Mouse (Mus musculus) ES-CJ7 (cell line): ENCODE measurements at regions not wholly inside any gene's neighbourhood (a gene's known extent, or its start where the extent isn't known, plus 50 kb on each side); places are given as distances from the start of the nearest gene placed in this dataset.

ENCODE experiments used
- DNase-seq: peaks from one replicate; pipeline ENCODE4 v3.0.0; 2011; ENCODE audit warnings: low read depth, low spot score

DNA sequence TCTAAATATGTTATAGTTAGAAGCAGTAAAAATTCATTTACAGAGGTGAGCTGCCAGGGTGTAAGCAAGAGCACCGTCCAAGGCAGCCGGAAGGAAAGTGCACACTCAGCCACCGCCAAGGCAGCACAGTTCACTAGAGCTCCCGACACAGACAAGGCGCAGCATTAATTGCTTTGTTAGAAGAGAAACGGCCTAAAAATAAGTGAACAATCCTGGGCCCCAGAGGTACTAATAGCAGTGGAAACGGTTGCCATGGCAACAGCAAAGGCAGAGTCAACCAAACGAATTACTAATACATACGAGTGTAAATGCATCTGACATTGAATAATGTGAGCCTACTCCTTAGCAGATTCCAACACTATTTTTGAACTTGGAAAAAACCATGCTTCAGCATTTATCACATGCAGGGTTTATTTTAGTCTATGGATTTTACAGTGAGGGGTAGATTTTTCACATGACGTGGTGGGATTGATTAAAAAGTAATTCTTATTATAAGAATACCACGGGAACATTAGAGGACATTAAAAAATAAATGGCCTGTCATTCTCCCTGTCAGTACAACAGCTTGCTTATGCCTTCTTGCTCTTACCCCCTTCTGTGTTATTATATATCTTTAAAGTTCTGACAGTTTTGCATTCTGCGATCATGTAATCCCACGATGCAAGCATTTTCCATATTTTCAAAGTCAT, 62.5 kb downstream of the Cavin4 start:
- no peak for DNase-seq

DNA sequence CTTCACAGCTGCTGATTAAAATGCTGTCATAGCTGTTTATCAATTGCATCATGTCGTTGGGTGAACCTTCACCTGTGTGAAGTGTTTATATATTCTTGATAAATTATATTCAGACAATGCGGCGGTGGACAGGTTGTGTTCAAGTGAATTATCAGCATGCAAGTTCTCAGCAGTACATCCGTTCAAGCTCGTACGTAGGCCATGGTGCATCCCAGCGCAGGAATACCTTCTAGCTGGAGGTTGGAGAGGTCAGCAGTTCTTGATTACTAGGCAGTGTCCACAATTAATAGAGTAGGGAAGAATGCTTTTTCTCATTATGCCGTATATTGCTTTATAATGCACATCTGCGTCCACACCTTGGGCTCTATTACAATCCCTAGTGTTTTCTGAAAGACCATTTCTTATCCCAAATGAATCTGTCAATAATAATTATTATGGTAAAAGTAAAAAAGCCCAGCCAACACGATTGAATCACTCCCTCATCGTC, 63.1 kb downstream of the Cavin4 start:
- no peak for DNase-seq

DNA sequence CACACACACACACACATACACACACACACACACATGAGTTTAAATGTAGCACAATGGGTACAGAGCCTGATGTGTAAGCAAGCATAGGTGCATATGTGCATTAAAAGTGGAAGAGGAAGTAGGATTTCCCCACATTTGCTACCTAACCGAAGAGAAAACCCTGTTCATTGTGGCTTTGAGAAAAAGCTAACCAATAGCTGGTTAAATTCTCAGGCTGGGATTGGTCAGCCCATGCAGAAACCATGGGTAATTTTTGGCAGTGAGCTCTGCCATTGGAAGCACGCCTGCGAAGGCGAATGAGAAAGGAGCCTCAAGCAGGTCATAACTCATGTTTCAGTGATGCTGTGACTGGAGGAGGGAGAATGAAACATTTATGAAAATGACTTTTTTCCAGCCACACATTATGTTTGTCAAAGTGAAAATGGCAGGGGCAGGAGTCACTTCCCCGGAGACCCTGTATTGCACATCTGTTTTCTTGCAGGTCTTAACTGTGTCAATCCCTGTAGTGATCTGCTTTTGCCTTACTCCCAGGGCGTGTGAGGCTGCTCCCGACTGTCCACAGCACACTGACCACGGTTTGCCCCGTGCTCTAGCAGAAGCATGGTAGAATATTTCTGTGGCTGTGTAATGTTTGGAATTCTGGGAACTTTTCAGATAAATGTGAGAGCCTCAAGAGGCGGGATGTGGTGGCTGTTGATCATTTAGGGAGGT, 71.7 kb downstream of the Cavin4 start:
- DNase-seq = no peak

DNA sequence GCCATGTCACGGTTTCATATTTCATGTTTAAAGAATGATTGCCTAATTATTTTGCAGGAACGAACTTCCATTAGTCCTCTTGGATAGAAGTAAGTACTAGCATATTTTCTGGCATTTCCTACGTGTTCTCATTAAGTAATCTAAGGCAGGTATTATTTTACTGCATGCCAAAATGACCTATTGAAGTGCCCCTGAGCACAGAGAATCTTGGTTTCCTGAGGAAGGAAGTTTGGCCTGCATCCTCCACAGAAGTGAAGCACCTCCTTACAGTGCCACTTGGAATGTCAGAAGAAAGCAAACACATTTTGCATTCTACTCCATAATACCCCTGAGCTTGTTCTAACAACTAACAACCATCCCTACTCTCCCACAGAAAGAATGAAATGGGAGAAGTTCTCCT, 82.9 kb downstream of the Cavin4 start:
- no peak for DNase-seq

DNA sequence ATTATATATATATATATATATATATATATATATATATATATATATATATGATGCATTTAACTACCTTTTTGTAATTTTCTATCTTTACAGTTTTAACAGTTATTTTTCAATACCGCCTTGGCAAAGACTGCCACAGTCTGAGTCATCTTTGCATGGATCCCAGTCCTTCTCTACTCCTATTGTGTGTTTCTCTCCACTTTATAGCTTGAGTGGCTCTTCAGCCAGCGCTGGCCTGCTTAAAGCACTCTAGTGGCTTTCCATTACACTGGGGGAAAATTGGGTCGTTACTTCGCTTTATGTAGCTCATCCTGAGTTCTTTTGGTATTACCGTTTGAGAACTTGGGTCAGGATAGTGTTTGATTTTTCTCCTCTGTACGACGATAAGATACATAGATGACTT, 86.3 kb downstream of the Cavin4 start:
- no peak for DNase-seq

DNA sequence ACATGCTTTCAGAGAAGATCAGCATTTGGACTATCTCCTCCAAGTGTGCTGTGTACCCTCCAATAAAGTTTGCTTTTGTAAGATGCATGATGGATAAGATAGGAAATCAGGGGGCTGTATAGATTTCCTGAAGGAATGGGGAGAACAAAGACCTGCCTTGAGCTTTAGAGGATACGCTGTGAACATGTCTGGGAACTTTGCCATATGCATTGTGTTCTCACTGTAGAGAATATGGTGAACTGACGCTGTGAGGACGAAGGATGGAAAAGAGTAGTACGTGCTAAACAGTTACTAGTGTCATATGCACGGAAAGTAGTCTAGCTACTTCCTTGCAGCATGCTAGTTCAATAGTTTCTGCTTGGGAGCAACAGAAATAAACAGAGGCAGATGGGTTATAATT, 86.8 kb downstream of the Cavin4 start:
- no peak for DNase-seq

DNA sequence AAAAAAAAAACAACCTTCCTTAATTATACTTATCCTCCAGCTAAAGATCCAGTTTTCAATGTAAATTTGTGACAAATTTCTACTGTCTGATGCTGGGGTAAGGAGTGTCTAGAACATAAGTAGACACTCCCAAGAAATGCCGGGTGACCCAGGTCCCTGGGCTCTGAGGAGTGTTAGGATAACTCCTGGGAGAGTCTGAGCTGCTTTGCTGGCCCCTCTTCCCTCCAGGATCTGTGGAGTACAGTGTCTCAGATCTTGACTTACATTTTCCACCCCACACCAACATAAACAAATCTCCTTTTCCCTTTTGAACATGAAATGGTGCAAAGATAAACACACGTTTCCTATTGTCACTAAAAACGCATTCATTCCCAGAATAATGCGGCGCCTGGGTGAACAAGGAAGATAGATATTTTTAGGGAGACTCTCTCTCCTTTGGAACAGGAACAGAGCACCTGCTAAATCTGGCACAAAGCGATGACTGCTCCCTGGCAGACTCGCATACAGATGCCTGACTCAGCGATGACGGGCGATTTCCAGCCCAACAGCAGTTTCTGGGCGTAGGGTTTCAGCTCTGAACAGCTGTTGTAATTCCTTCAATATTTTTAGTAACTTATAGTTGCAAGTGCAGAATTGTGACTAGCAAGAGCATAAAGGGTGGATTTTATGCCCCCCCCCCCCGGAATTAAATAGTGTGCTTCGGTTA, 91.3 kb downstream of the Cavin4 start:
- DNase-seq = no peak

DNA sequence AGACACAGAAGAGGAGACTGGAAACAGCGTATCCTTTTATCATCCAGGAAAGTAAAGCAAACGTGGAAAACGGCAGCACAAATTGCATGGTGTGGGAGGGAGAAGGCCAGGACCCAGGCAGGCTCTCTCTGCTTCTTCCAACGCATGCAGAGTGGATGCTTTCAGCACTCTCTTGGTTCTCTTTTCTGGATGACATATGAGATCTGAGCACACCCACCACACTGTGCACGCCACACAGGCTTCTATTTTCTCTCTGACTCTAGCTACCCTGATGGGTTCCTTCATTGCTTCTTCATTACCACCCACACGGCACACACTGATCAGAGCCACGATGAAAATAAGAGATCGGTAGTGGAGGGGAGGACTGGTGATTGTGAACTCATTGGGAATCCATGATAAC, 97.3 kb downstream of the Cavin4 start:
- DNase-seq = no peak

DNA sequence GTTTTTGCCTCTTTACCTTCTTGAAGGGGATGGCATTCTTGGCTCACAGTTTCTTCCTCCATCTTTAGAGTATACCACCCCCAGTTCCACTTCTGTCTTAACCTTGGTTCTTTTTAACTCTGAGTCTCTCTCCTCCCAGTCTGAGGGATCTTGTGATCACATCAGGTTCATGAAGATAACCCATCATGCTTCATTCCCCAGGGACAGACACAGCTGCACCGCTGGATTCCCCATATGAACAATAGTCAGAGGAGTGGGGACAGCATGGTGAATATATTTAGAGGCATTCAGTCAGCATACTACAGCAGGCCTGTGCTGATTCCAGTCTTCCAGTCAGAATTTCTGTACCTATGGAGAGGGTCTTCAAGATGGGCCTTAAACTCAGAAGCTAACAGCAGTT, 103.1 kb downstream of the Cavin4 start:
- DNase-seq = no peak

DNA sequence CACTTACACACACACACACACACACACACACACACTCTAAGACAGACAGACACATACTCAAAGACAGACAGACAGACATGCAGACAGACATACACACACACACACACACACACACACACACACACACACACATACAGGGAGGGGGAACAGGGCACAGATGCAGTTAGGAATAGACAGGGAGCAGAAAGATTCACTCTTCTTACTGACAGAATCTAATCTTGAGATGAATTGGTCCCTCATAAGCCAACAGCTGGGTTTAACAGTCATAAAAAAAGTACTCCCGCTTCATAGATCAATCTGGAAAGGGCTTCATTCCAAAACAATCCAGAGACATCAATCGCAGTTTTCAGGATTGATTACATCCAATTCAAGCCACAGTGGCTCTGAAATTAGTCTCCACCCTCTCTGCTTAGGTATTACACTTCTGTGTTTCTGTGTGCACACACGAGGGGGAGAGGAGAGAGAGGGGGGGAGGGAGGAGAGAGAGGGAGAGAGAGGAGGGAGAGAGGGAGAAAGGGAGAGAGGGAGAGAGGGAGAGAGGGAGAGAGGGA, 107.2 kb downstream of the Cavin4 start:
- no peak for DNase-seq

DNA sequence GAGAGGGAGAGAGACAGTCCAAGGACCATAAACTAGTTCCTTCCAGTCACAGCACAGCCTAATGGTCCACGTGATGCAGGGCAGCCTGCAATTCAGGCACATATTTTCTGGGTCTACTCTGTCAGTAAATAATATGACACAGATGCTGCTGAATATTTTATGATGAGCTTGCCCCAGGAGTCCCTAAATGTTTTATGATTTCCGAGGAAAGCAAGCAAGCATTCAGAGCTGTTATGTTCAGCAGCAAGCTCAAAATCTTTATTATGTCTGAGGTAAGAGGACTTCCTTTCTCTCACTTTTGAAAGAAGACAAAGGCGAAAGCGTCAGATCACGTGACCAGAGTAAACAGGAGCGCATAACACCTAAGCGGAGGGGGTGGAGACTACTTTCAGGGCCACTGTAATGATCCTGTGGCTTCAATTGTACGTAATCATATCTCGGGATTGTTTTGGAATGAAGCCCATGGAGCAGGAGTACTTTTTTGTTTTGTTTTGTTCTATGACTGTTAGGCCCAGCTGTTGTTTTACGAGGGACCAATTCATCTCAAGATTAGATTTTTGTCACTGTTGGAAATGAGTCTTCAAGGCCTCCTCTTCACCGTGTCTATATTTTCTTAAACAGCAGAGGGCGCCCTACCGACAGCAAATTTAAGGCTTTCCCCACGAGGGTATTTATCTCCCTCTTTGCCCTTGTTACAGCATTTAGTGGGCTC, 107.8 kb downstream of the Cavin4 start:
- DNase-seq = peak; percentile 60

DNA sequence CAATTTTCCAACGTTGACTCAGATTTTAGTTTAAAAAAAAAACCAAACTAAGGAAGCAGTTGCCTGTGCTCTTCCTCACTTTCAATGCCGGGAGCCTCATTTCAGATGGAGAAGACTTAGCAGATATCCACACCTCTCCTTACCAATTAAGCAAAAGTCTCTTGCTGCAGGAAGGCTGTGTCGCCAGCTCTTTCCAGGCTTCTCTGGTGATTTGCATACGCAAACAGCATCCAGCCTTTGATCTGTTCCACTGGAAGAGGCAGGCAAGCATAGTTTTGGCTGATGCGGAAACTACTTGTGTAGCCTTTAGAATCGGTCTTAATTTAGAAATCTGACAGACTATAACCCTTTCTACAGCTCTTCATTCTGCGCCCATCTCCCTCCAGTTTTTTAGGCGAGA, 108.5 kb downstream of the Cavin4 start:
- DNase-seq = peak; percentile 10

DNA sequence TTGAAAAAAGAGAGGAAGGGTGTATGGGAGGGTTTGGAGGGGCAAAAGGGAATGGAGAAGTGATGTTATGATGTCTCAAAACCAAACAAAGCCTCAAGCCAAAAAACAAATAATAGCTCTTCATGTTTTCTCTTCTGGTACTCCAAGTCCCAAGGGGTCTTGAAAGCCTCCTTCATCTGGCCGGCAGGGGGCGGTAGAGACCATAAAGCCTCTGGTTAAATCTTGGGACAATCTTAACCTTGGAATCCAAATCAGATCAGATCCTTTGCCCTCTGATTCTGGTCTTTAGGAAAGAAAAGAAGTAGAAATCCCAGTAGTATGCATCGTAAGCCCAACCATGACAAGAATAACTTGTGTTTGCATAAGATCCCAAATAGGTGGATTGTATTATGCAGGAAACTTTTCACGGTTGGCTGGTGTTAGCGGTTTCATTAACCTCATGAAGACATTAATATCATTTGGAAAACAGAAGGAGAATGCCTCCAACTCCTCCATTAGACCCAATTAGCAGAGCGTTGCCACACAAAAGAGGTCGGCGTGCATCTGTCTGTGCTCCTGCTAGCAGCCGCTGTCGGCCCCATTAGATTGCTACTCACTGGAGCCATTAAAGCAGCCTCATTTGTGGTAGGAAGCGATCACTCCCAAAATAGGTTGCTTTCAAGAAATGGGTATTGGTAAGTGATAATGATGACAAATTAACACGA, 116.0 kb downstream of the Cavin4 start:
- DNase-seq = peak; percentile 64

DNA sequence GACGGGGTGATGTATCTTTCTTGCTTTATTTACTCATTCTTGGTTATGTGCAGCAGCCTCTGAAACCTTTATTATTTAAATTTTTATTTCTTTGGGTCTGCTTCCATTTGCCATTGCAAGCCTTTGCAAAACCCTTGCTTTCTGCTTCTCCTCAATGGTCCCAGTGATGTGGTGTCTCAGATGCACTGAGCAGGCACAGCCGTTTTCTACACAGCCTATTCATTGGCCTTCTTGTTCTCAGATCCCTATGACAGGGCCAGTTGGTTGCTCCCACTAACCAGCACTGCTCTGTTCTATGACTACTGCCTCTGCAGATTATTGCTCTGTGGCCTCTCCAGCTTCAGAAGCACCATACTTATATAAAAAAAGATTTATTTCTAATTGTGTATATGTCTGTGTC, 116.6 kb downstream of the Cavin4 start:
- no peak for DNase-seq

DNA sequence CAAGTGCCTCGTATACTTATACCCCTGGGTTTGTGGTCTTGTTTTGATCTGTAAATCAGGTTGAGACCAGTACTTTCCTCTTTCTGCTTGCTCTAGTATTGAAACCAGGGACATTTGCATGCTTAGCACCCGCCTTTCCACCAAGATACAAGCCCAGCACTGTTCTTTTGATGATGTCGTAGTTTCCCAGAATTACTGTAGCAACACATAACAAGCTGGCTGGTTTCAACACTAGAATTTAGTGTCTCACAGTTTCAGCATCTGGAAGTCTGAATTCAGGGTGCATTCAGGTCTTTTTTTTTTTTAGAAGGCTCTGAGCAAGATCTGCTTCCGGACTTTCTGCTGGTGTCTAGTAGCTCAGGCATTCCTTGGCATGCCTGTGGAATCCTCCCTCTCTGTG, 117.8 kb downstream of the Cavin4 start:
- no peak for DNase-seq

DNA sequence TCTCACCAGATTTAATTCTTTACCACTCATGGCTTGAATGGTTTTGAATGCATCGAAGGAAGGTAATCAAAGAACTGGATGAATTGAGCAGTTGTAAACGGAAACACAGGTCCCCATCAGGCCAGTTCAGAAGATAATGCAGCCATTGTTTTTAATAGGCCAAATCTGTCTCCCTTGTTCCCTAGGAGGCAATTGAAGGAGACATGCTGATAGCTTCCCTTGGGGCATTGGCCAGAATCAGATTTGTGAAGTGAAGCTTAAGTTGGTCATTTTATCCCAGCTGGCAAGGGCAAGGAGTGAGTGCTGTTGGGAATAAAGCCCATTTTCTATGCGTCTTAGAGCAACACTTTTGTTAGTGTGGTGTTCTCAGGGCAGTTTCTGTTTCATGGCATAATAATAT, 119.4 kb downstream of the Cavin4 start:
- DNase-seq = no peak

DNA sequence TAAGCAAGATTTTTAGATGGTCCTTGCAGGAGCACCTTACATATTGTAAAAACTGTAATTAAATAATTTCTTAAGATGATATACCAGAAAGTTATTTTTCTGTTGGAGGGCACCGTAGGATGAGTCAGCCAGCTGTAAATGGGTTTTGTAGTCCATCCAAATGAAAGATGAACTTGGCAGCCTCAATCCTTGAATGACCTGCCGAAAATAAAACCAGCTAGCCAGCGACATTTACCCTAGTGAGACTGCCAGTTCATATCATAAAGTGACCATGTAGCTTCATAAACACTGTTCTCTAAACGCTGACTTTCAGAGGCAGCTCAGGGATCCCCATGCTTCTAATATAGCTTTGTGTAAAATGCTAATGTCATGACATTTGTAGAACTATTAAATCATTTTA, 127.8 kb downstream of the Cavin4 start:
- no peak for DNase-seq

DNA sequence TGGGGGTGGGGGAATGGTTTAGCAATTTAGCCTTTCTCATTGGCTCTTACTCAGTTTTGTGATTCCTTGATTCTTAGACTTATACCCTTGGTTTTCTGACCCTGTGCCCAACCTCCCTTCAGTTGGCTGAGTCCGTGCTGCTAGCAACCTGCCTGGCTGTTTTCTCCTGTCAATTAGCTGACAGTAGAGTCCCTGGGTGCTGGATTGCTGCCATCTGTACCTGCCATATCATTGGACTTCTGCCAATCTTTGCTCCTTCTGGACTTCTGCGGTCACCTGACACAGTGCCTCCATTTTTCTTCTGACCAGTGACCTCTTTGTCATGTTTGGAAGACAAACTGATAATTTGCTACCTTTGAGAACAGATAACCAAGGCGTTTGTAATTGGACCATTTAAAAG, 140.5 kb downstream of the Cavin4 start:
- no peak for DNase-seq

DNA sequence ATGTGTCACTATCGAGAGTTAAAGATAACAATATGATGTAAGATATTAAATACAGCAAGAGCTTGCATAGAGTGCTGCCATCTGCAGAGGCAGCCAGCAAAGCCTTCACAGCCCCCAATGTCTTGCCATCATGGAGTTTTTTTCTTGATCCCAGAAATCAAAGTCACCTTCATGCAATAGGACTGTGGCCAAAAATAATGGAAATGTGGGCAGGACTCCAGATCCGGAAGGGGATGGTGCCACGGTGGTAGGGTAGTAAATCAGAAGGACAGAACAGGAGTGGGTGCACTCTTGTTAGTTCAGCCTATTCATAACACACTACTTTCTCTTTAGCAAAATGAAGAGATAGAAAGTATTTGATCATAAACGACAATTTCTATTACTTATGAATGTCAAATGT, 145.3 kb downstream of the Cavin4 start:
- no peak for DNase-seq

DNA sequence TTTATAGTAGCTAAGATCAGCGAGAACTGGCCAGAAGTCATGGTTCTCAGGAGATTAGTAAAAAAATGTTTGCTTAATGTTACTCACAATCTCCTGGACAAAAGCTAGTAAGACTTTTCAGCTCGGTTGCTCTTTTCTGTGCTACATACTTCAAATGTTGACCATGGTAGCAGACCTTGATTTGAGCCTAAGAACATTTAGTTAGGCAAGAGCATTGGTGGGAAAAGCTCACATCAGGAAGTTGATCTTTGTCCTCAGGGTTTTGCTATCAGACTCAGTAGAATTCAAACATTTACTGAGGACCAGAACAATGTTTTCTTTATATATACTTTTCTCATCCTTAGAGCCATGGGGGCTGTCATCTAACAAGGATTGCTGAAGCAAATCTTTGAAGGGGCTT, 170.4 kb downstream of the Cavin4 start:
- DNase-seq = no peak

DNA sequence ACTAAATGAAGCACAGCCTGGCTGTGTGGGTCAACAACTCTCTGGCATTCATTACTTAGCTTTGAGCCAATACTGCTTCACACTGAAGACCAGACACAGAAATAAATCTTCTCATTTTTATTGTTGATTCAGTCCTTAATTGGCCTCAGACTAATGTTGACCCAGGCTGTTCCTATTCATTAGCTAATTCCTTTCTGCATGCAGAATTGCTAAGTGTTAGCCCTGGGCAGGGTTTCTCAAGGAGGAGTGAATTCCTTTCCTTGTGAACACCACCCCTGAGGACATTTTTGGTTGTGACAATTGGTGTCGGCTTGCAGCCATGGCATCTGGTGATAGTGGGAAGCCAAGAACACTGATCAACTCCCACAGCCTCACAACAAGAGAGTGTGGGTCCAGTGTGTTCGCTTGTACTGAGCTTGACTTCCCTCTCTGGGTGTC, 179.5 kb downstream of the Cavin4 start:
- DNase-seq = no peak
